Mouse (Mus musculus): ENCODE results near the gene Zfp239. TPM values are rescaled to one million over a fixed set of nuclear protein-coding genes. Genes with fewer than 3 reads are reported as not detected.

The Zfp239 gene
- total and polyA plus RNA-seq, 2 experiments: 0.05 to 0.09 TPM

GRCm38 (mm10) chr6:117906015-117906531 lies 44.2 kb downstream of the Zfp239 start:
- TF ChIP-seq CTCF (IDR thresholded peaks at IDR 0.05; ENCODE audit: low read depth, low read length) (no peak), POLR2A (IDR thresholded peaks at IDR 0.05; ENCODE audit: extremely low read depth, insufficient read depth, low read length) (no peak)
- Histone ChIP-seq H3K36me3 (ENCODE audit: control insufficient read depth, insufficient read depth, low read length) (no peaks in the 10 kb centered on the region), H3K4me3 (ENCODE audit: insufficient read depth, low read depth, low read length) (peak overlapping the region; percentile 57), H3K4me1 (ENCODE audit: control insufficient read depth, insufficient read depth, low read length) (peaks cover 11% of the 10 kb centered on the region), H3K27ac (replicated peaks; ENCODE audit: insufficient read depth, low read depth, low read length) (peak overlapping the region; percentile 87), H3K27me3 (ENCODE audit: control insufficient read depth, insufficient read depth, low read length) (no peaks in the 10 kb centered on the region), H3K79me2 (ENCODE audit: control insufficient read depth, insufficient read depth, low read length) (peaks cover 24% of the 10 kb centered on the region), H3K9ac (ENCODE audit: low read depth, low read length) (peak overlapping the region; percentile 74)
- WGBS: under 1% methylated on average over 25 of the region's 25 CpGs
- DNase-seq (ENCODE audit: extremely low read depth, low read depth, low spot score): no peak

GRCm38 (mm10) chr6:117906590-117907271 lies 44.8 kb downstream of the Zfp239 start:
- H3K4me1 ChIP-seq (ENCODE audit: control insufficient read depth, insufficient read depth, low read length): peaks cover 11% of the 10 kb centered on the region
- peak overlapping the region; percentile 100 for H3K9ac ChIP-seq (ENCODE audit: low read depth, low read length)
- peak; percentile 90 for DNase-seq (ENCODE audit: extremely low read depth, low read depth, low spot score)
- H3K4me3 ChIP-seq (ENCODE audit: insufficient read depth, low read depth, low read length): peak overlapping the region; percentile 90
- TF ChIP-seq POLR2A (IDR thresholded peaks at IDR 0.05; ENCODE audit: extremely low read depth, insufficient read depth, low read length) (peak; percentile 77), CTCF (IDR thresholded peaks at IDR 0.05; ENCODE audit: low read depth, low read length) (no peak)
- H3K27ac ChIP-seq (replicated peaks; ENCODE audit: insufficient read depth, low read depth, low read length): peak overlapping the region; percentile 94
- WGBS: under 1% methylated on average over 66 of the region's 68 CpGs
- H3K36me3 ChIP-seq (ENCODE audit: control insufficient read depth, insufficient read depth, low read length): no peaks in the 10 kb centered on the region
- peaks cover 24% of the 10 kb centered on the region for H3K79me2 ChIP-seq (ENCODE audit: control insufficient read depth, insufficient read depth, low read length)
- no peaks in the 10 kb centered on the region for H3K27me3 ChIP-seq (ENCODE audit: control insufficient read depth, insufficient read depth, low read length)

- peak; percentile 62; the same call in 1 of the 2 replicates for TF ChIP-seq POLR2A (IDR thresholded peaks at IDR 0.05; ENCODE audit: extremely low read depth, insufficient read depth, low read length)
- TF ChIP-seq CTCF (IDR thresholded peaks at IDR 0.05; ENCODE audit: low read depth, low read length): 0 out of 2 replicates have a peak, but pooled peaks have one; percentile 2
- Histone ChIP-seq H3K36me3 (ENCODE audit: control insufficient read depth, insufficient read depth, low read length) (no peaks in the 10 kb centered on the region), H3K4me3 (ENCODE audit: insufficient read depth, low read depth, low read length) (peak overlapping the region; percentile 90), H3K4me1 (ENCODE audit: control insufficient read depth, insufficient read depth, low read length) (peaks cover 11% of the 10 kb centered on the region), H3K9ac (ENCODE audit: low read depth, low read length) (peak overlapping the region; percentile 100), H3K27me3 (ENCODE audit: control insufficient read depth, insufficient read depth, low read length) (no peaks in the 10 kb centered on the region), H3K79me2 (ENCODE audit: control insufficient read depth, insufficient read depth, low read length) (peaks cover 24% of the 10 kb centered on the region), H3K27ac (replicated peaks; ENCODE audit: insufficient read depth, low read depth, low read length) (peak overlapping the region; percentile 94)
- WGBS: under 1% methylated on average over 74 of the region's 77 CpGs
- peak; percentile 65 for DNase-seq (ENCODE audit: extremely low read depth, low read depth, low spot score)
These were observed 45.5 kb downstream of the Zfp239 start for GRCm38 (mm10) chr6:117907301-117907978.

GRCm38 (mm10) chr6:117907979-117908355 lies 46.1 kb downstream of the Zfp239 start:
- Histone ChIP-seq H3K79me2 (ENCODE audit: control insufficient read depth, insufficient read depth, low read length) (peaks cover 24% of the 10 kb centered on the region), H3K9ac (ENCODE audit: low read depth, low read length) (peak overlapping the region; percentile 100), H3K27ac (replicated peaks; ENCODE audit: insufficient read depth, low read depth, low read length) (peak overlapping the region; percentile 59), H3K4me3 (ENCODE audit: insufficient read depth, low read depth, low read length) (peak overlapping the region; percentile 90), H3K27me3 (ENCODE audit: control insufficient read depth, insufficient read depth, low read length) (no peaks in the 10 kb centered on the region), H3K36me3 (ENCODE audit: control insufficient read depth, insufficient read depth, low read length) (no peaks in the 10 kb centered on the region), H3K4me1 (ENCODE audit: control insufficient read depth, insufficient read depth, low read length) (peaks cover 11% of the 10 kb centered on the region)
- under 1% methylated on average over 26 of the region's 26 CpGs for WGBS
- TF ChIP-seq CTCF (IDR thresholded peaks at IDR 0.05; ENCODE audit: low read depth, low read length) (no peak), POLR2A (IDR thresholded peaks at IDR 0.05; ENCODE audit: extremely low read depth, insufficient read depth, low read length) (no peak)
- DNase-seq (ENCODE audit: extremely low read depth, low read depth, low spot score): no peak

GRCm38 (mm10) chr6:117908424-117908900 lies 46.6 kb downstream of the Zfp239 start:
- under 1% methylated on average over 14 of the region's 14 CpGs for WGBS
- Histone ChIP-seq H3K4me1 (ENCODE audit: control insufficient read depth, insufficient read depth, low read length) (peaks cover 13% of the 10 kb centered on the region), H3K27me3 (ENCODE audit: control insufficient read depth, insufficient read depth, low read length) (no peaks in the 10 kb centered on the region), H3K36me3 (ENCODE audit: control insufficient read depth, insufficient read depth, low read length) (no peaks in the 10 kb centered on the region), H3K9ac (ENCODE audit: low read depth, low read length) (peak overlapping the region; percentile 100), H3K27ac (replicated peaks; ENCODE audit: insufficient read depth, low read depth, low read length) (peak overlapping the region; percentile 59; the same call in 1 of the 2 replicates), H3K79me2 (ENCODE audit: control insufficient read depth, insufficient read depth, low read length) (peaks cover 28% of the 10 kb centered on the region), H3K4me3 (ENCODE audit: insufficient read depth, low read depth, low read length) (peak overlapping the region; percentile 90)
- DNase-seq (ENCODE audit: extremely low read depth, low read depth, low spot score): peak; percentile 72
- TF ChIP-seq POLR2A (IDR thresholded peaks at IDR 0.05; ENCODE audit: extremely low read depth, insufficient read depth, low read length) (no peak), CTCF (IDR thresholded peaks at IDR 0.05; ENCODE audit: low read depth, low read length) (no peak)
